Comparison of ENCODE assay signal across 7 mouse cellular contexts in genomic region chr1:191275527-191275926, GRCm38 (mm10). TPM values are rescaled to one million over a fixed set of nuclear protein-coding genes. Genes with fewer than 3 reads are reported as not detected.
DNase-seq lines count a peak whose midpoint lies in the region; ATAC-seq and TF ChIP-seq lines count a peak whose summit lies in the region.

No protein-coding gene starts in this region.

- intact Hi-C loops in heart, postnatal 36 days (cut with DNase I): loop anchor here (1.0 to 5.0 kb wide), 4 partner anchors 93 to 331 kb away; no protein-coding TSS in a partner anchor

- H3K4me1 ChIP-seq in MEL (ENCODE audit: control insufficient read depth in 1 of 2, insufficient read depth in 2 of 2, low read length in 2 of 2): no peaks in the 10 kb centered on the region
- H3K4me1 ChIP-seq in forebrain, embryonic 11.5 days (replicated peaks; ENCODE audit: control insufficient read depth, insufficient read depth, low read length): no peaks in the 10 kb centered on the region

- TF ChIP-seq RAD21 in MEL (IDR thresholded peaks at IDR 0.05; ENCODE audit: low read depth, low read length): peak; percentile 78

- no peaks in the 10 kb centered on the region for H3K36me3 ChIP-seq in MEL (ENCODE audit: control insufficient read depth in 1 of 2, insufficient read depth in 2 of 2, low read length in 2 of 2)
- no peaks in the 10 kb centered on the region for H3K36me3 ChIP-seq in forebrain, embryonic 11.5 days (ENCODE audit: control insufficient read depth, insufficient read depth, low read length)

- WGBS in forebrain, embryonic 11.5 days: 5% methylated on average over 12 of the region's 12 CpGs

- no peaks in the 10 kb centered on the region for H3K79me2 ChIP-seq in MEL (ENCODE audit: control insufficient read depth, insufficient read depth, low read length, poor library complexity)

- peak; percentile 73 for ATAC-seq in forebrain, embryonic 11.5 days (replicated peaks; ENCODE audit: low FRiP score)

- no peak for TF ChIP-seq POLR2A in MEL (IDR thresholded peaks at IDR 0.05; ENCODE audit: control insufficient read depth in 1 of 2, insufficient read depth in 1 of 2, low read depth in 1 of 2, low read length in 2 of 2, poor library complexity in 1 of 2)

- H3K27ac ChIP-seq in MEL (ENCODE audit: control insufficient read depth, low read depth, low read length): no peak overlapping the region
- no peak overlapping the region for H3K27ac ChIP-seq in forebrain, embryonic 11.5 days (ENCODE audit: low read depth, low read length)

- H3K9me3 ChIP-seq in MEL (replicated peaks; ENCODE audit: insufficient read depth, low read length): no peaks in the 10 kb centered on the region
- no peaks in the 10 kb centered on the region for H3K9me3 ChIP-seq in forebrain, embryonic 11.5 days (ENCODE audit: control insufficient read depth, low read length)

- TF ChIP-seq EP300 in MEL (IDR thresholded peaks at IDR 0.05; ENCODE audit: low read depth in 1 of 2, low read length in 2 of 2): no peak

- no peak overlapping the region for H3K9ac ChIP-seq in MEL (ENCODE audit: control insufficient read depth, low read depth, low read length, poor library complexity, severe bottlenecking)
- H3K9ac ChIP-seq in forebrain, embryonic 11.5 days (ENCODE audit: low read length): no peak overlapping the region

- peak; percentile 64 for DNase-seq in MEL (ENCODE audit: low read depth, low spot score)
- peak; percentile 54 for DNase-seq in brain, adult 2 months (ENCODE audit: low read depth, low spot score)
- peak; percentile 91 for DNase-seq in forebrain, embryonic 11.5 days (ENCODE audit: low spot score)
- peak; percentile 78 to 87 for DNase-seq in heart, postnatal 36 days
- peak; percentile 57 for DNase-seq in layer of hippocampus, adult 9-11 months
- DNase-seq in lung, postnatal 36 days: peak; percentile 87
- peak; percentile 78 for DNase-seq in right cerebral cortex, postnatal 4 days

- H3K4me2 ChIP-seq in forebrain, embryonic 11.5 days (ENCODE audit: low read depth, low read length, severe bottlenecking): no peak overlapping the region; the same call in 1 of the 2 replicates

- H3K27me3 ChIP-seq in MEL (ENCODE audit: control insufficient read depth in 1 of 2, insufficient read depth in 2 of 2, low read length in 2 of 2): peaks cover 0 to 9% of the 10 kb centered on the region in 2 experiments; a peak in 2 of 4 replicates
- no peaks in the 10 kb centered on the region for H3K27me3 ChIP-seq in forebrain, embryonic 11.5 days (ENCODE audit: control insufficient read depth, insufficient read depth, low read length)

- peak; percentile 74 to 90 (median 86) for TF ChIP-seq CTCF in MEL (IDR thresholded peaks at IDR 0.05 in 2 of 3, conservative IDR thresholded peaks at IDR 0.05 in 1 of 3; ENCODE audit: control insufficient read depth in 1 of 3, insufficient read depth in 1 of 3, low read depth in 2 of 3, low read length in 3 of 3, poor library complexity in 1 of 3, severe bottlenecking in 1 of 3)

- no peak overlapping the region for H3K4me3 ChIP-seq in MEL (ENCODE audit: control insufficient read depth in 1 of 2, insufficient read depth in 1 of 2, low read depth in 2 of 2, low read length in 2 of 2)
- no peak overlapping the region for H3K4me3 ChIP-seq in forebrain, embryonic 11.5 days (ENCODE audit: low read depth, low read length)

TF ChIP-seq in MEL, 35 proteins besides CTCF, POLR2A, EP300 and RAD21:
- TF ChIP-seq SMC3 (IDR thresholded peaks at IDR 0.05; ENCODE audit: low read depth, low read length) (peak; percentile 81), ZC3H11A (IDR thresholded peaks at IDR 0.05; ENCODE audit: low read depth, low read length) (peak; percentile 81), MYC (IDR thresholded peaks at IDR 0.05; ENCODE audit: low read depth, low read length) (no peak), BHLHE40 (IDR thresholded peaks at IDR 0.05; ENCODE audit: borderline replicate concordance, low read depth, low read length) (0 out of 2 replicates have a peak, but pooled peaks have one; percentile 34), POLR2AphosphoS5 (IDR thresholded peaks at IDR 0.05; ENCODE audit: borderline replicate concordance, low read depth, low read length) (no peak)

RNA-seq across cellular contexts. Expression of gene Nenf, which starts 42.5 kb away (rescaled TPM):
- total RNA-seq in MEL (2012; rRNA removed): 43.3 and 53.2 TPM in 2 replicates
- polyA plus RNA-seq in MEL (2012; ENCODE audit: insufficient read depth in 1 of 2, insufficient read length in 2 of 2, low read depth in 1 of 2, low replicate concordance in 2 of 2, missing spikeins in 1 of 2): 10 to 100 TPM in 1 of 2 experiments, not detected in 1; 49.4 TPM
- polyA plus RNA-seq in forebrain, embryonic 11.5 days (2014; fragmentation: Nextera tagmentation; extraction: Ambion mirVana): 57.6 and 57.8 TPM in 2 replicates
- 100 to 1,000 TPM; 105 to 108 TPM for total RNA-seq in heart, postnatal 36 days (2021)

RNA-seq across cellular contexts. Expression of gene Tmem206, which starts 50.2 kb away (rescaled TPM):
- total RNA-seq in MEL (2012; rRNA removed): 12.4 and 14.3 TPM in 2 replicates
- 10 to 100 TPM in 1 of 2 experiments, not detected in 1; 16.2 TPM for polyA plus RNA-seq in MEL (2012; ENCODE audit: insufficient read depth in 1 of 2, insufficient read length in 2 of 2, low read depth in 1 of 2, low replicate concordance in 2 of 2, missing spikeins in 1 of 2)
- polyA plus RNA-seq in forebrain, embryonic 11.5 days (2014; fragmentation: Nextera tagmentation; extraction: Ambion mirVana): 34.2 and 35.5 TPM in 2 replicates
- 1 to 10 TPM; 3.2 to 4.2 TPM for total RNA-seq in heart, postnatal 36 days (2021)

RNA-seq across cellular contexts. Expression of gene Atf3, which starts 57.7 kb away (rescaled TPM):
- total RNA-seq in MEL (2012; rRNA removed): 0.46 and 2.5 TPM in 2 replicates
- polyA plus RNA-seq in MEL (2012; ENCODE audit: insufficient read depth in 1 of 2, insufficient read length in 2 of 2, low read depth in 1 of 2, low replicate concordance in 2 of 2, missing spikeins in 1 of 2): 1 to 10 TPM in 1 of 2 experiments, not detected in 1; 1.4 TPM
- 2.0 and 2.4 TPM in 2 replicates for polyA plus RNA-seq in forebrain, embryonic 11.5 days (2014; fragmentation: Nextera tagmentation; extraction: Ambion mirVana)
- 10 to 100 TPM in 1 of 2 experiments, 1 to 10 TPM in 1; 5.0 to 17.9 TPM for total RNA-seq in heart, postnatal 36 days (2021)
